Mouse (Mus musculus) liver, embryonic 11.5 days (tissue): Measurements from ENCODE around the gene Lcp2. TPM values are rescaled to one million over a fixed set of nuclear protein-coding genes. Genes with fewer than 3 reads are reported as not detected.
A peak's percentile ranks its signal among the peaks of the same experiment; 100 is the strongest.
"Not testable (repeated sequence)": the region's sequence is repeated elsewhere in the genome, so short reads cannot be mapped to it uniquely, and the experiment has no call there.

ENCODE experiments used
- ATAC-seq: fragments of 200-750 bp; cut with Nextera tagmentation; replicated peaks from 2 replicates; pipeline ENCODE4 v1.8.0; 2017; ENCODE audit warnings: moderate number of reproducible peaks, mild to moderate bottlenecking, moderate TSS enrichment, moderate library complexity; ENCODE audit not compliant: low FRiP score
- DNase-seq: peaks from one replicate; pipeline ENCODE4 v3.0.0-alpha.2; 2017; ENCODE audit warnings: low spot score
- H3K27ac ChIP-seq: fragments of 300-500 bp; sonication (generic); 2 replicates; pipeline ENCODE4 v1.5.1; 2014; ENCODE audit warnings: mild to moderate bottlenecking, low read depth, low read length, control low read depth
- H3K27me3 ChIP-seq: fragments of 300-500 bp; sonication (generic); replicated peaks from 2 replicates; pipeline ENCODE4 v1.6.1; 2014; ENCODE audit warnings: low read length, mixed read lengths; ENCODE audit not compliant: control insufficient read depth, insufficient read depth
- H3K36me3 ChIP-seq: fragments of 300-500 bp; sonication (generic); 2 replicates; pipeline ENCODE4 v1.6.1; 2014; ENCODE audit warnings: mild to moderate bottlenecking, low read length, moderate library complexity, mixed read lengths; ENCODE audit not compliant: control insufficient read depth, insufficient read depth
- H3K4me1 ChIP-seq: fragments of 300-500 bp; sonication (generic); replicated peaks from 2 replicates; pipeline ENCODE4 v1.6.1; 2014; ENCODE audit warnings: low read length, mixed read lengths; ENCODE audit not compliant: control insufficient read depth, insufficient read depth
- H3K4me2 ChIP-seq: fragments of 300-500 bp; sonication (generic); 2 replicates; pipeline ENCODE4 v1.6.1; 2014; ENCODE audit warnings: mild to moderate bottlenecking, control low read depth, moderate library complexity
- H3K4me3 ChIP-seq: fragments of 300-500 bp; sonication (generic); 2 replicates; pipeline ENCODE4 v1.5.1; 2014; ENCODE audit warnings: low read depth, low read length, control low read depth
- H3K9ac ChIP-seq: fragments of 300-500 bp; sonication (generic); 2 replicates; pipeline ENCODE4 v1.6.1; 2014; ENCODE audit warnings: low read depth, low read length, control low read depth
- H3K9me3 ChIP-seq: fragments of 300-500 bp; sonication (generic); 2 replicates; pipeline ENCODE4 v1.6.1; 2016; ENCODE audit warnings: low read length, inconsistent platforms, mixed read lengths; ENCODE audit not compliant: control insufficient read depth
- WGBS: fragments of 180-500 bp; shearing (Covaris S2); extraction: QIAGEN DNeasy Blood & Tissue Kit; methylation state at CpG from one replicate; pipeline ENCODE4 v1.1.7; 2014; 5-methylcytosine and 5-hydroxymethylcytosine counted together
- polyA plus RNA-seq: library from polyadenylated mRNA; unstranded; fragments of >200 nt; fragmentation: Nextera tagmentation; extraction: Ambion mirVana; gene quantifications from 2 replicates; pipeline ENCODE4 v1.2.1, GENCODE M21; 2014

Lcp2 gene
- polyA plus RNA-seq, 1 experiment from 2014 or later, result 16.0 TPM

DNA sequence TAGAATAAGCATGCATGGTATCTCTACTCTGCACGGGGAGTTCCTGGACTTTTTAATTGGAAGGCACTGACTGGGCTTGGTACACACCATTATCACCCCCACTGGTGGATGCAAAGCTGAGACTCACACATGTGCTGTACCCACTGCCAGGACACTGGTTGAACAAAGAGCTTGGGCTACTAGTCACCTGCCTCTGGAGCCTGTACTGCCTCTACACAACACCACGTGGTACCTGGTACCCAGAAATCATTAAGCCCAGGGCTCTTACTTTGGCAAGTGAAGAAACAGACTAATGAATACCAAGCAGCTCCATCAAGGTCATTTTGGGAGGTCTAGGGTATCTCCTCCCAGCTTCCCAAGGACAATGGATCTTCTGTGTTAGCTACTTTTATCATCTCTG is 67.0 kb downstream of the Lcp2 start:
- H3K36me3 ChIP-seq, result no peaks in the 10 kb centered on the region
- H3K27ac ChIP-seq, result no peak overlapping the region
- no peak overlapping the region for H3K9ac ChIP-seq
- no peak overlapping the region for H3K4me3 ChIP-seq
- no peak overlapping the region for H3K4me2 ChIP-seq
- no peak for ATAC-seq
- H3K4me1 ChIP-seq, result no peaks in the 10 kb centered on the region
- WGBS, result 58% methylated on average over 2 of the region's 2 CpGs
- H3K27me3 ChIP-seq, result no peaks in the 10 kb centered on the region
- no peak for DNase-seq
- H3K9me3 ChIP-seq, result no peaks in the 10 kb centered on the region

DNA sequence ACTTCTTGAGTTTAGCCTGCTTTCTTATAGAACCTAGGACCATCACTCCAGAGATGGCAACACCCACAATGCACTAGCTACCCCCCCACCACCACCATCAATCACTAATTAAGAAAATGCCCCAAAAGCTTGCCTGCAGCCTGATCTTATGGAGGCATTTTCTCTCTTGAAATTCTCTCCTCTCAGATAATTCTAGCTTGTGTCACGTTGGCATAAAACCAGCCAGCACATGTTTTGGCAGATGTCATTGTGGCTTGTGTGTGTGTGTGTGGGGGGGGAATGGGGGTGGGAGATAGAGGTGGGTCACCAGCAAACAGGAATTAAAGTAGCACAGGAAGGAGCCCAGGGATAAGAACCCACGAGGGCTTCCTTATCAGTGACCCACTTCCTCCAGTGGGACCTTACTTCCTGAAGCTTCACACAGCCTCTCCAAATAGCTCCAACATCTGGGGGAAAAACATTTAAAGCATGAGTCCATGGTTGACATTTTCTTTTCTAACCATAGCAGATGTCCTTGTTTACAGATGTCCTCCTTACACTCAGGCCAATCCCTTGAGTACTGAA is 69.9 kb downstream of the Lcp2 start:
- H3K4me1 ChIP-seq, result no peaks in the 10 kb centered on the region
- DNase-seq (no peak), ATAC-seq (peak; percentile 74)
- no peaks in the 10 kb centered on the region for H3K36me3 ChIP-seq
- H3K27me3 ChIP-seq, result no peaks in the 10 kb centered on the region
- no peak overlapping the region for H3K4me3 ChIP-seq
- no peaks in the 10 kb centered on the region for H3K9me3 ChIP-seq
- H3K27ac ChIP-seq, result no peak overlapping the region; the same call in 1 of the 2 replicates
- H3K4me2 ChIP-seq, result no peak overlapping the region
- no peak overlapping the region for H3K9ac ChIP-seq
- 29% methylated on average over 2 of the region's 2 CpGs for WGBS

DNA sequence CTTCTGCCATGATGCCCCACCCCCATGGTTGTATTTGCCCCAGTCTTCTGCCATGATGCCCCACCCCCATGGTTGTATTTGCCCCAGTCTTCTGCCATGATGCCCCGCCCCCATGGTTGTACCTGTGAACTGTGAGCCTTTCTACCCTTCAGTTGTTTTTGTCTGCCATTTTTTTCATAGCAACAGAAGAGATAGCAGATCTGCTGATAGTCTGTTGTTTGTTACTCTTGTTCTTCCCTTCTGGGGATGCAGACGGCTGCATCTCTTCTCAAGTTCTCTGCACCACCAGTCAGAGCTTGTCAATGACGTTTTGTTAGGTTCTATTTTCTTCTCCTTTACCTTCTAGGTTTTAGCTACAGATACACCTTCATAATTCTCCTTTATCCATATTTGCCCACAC is 70.9 kb downstream of the Lcp2 start:
- Histone ChIP-seq H3K9ac (no peak overlapping the region), H3K4me3 (no peak overlapping the region), H3K27ac (no peak overlapping the region), H3K4me1 (no peaks in the 10 kb centered on the region), H3K27me3 (no peaks in the 10 kb centered on the region), H3K9me3 (no peaks in the 10 kb centered on the region), H3K4me2 (no peak overlapping the region), H3K36me3 (no peaks in the 10 kb centered on the region)
- ATAC-seq, result no peak
- DNase-seq, result no peak
- WGBS, result 70% methylated on average over 3 of the region's 3 CpGs

DNA sequence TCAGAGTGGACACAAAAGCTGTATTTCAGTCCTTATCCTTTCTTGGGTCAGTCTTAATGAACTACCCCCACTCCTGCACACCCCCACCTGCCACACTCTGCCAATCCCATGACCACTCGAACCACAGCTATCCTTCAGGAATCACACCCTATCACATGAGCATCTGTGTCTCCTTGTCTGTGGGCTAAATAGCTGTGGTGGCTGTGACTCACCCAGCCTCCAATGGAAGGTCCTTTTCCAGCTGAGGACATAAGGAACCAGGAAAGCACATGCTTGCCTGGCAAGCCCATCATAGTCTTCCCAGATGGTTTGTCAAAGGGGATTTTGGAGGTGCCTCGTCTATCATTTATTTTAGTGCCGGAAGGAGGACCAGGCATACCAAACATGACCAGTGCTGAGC is 71.6 kb downstream of the Lcp2 start:
- H3K27me3 ChIP-seq, result no peaks in the 10 kb centered on the region
- ATAC-seq (no peak), DNase-seq (no peak)
- WGBS, result 67% methylated on average over 3 of the region's 3 CpGs
- no peaks in the 10 kb centered on the region for H3K36me3 ChIP-seq
- no peak overlapping the region for H3K27ac ChIP-seq
- no peak overlapping the region for H3K9ac ChIP-seq
- H3K4me2 ChIP-seq, result no peak overlapping the region
- H3K9me3 ChIP-seq, result no peaks in the 10 kb centered on the region
- no peak overlapping the region for H3K4me3 ChIP-seq
- no peaks in the 10 kb centered on the region for H3K4me1 ChIP-seq

DNA sequence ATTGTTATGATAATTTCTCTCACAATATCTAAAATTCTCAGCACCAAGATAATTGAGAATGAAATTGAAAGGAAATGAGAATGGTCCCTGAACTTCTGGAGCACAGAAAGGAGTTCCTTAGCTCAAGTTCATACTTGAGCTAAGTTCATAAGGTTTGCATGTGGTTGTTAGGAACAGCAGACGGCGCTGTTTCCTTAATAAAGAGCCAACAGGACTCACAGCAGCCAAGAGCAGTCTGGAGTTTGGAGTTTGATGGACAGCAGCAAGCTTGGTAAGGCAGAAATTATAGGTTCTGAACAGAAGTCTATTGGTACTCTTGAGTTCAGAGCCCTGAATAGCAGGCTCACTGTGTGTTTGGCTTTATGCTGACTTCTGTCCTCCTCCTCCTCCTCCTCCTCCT is 76.4 kb downstream of the Lcp2 start:
- no peak overlapping the region for H3K27ac ChIP-seq
- WGBS, result 17% methylated on average over 2 of the region's 2 CpGs
- DNase-seq (no peak), ATAC-seq (no peak)
- H3K27me3 ChIP-seq, result no peaks in the 10 kb centered on the region
- no peak overlapping the region for H3K4me2 ChIP-seq
- no peaks in the 10 kb centered on the region for H3K9me3 ChIP-seq
- no peaks in the 10 kb centered on the region for H3K4me1 ChIP-seq
- no peaks in the 10 kb centered on the region for H3K36me3 ChIP-seq
- no peak overlapping the region for H3K9ac ChIP-seq
- no peak overlapping the region for H3K4me3 ChIP-seq

DNA sequence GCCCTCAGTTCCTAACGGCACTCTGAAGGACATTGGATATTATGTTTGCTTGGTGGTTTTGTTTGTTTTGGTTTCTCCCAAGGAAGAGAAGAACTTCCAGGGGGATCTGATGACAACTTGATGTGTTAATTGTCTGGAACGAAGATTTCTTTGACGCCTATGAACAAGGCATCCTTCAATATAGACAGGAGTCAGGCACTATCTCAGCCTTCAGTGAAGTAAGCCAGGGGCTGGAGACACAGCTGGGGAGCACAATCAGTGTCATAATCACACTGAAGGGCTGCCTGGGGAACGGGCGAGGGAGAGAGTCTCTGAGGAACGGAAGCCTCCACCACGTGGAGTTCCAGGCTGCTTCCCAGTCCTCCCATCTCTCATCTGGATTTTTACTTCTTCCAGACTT is 78.1 kb downstream of the Lcp2 start:
- no peak for ATAC-seq
- Histone ChIP-seq H3K4me2 (no peak overlapping the region), H3K36me3 (no peaks in the 10 kb centered on the region), H3K4me1 (no peaks in the 10 kb centered on the region), H3K27ac (no peak overlapping the region), H3K9me3 (no peaks in the 10 kb centered on the region), H3K4me3 (no peak overlapping the region), H3K9ac (no peak overlapping the region), H3K27me3 (no peaks in the 10 kb centered on the region)
- DNase-seq, result no peak
- 47% methylated on average over 7 of the region's 7 CpGs for WGBS

DNA sequence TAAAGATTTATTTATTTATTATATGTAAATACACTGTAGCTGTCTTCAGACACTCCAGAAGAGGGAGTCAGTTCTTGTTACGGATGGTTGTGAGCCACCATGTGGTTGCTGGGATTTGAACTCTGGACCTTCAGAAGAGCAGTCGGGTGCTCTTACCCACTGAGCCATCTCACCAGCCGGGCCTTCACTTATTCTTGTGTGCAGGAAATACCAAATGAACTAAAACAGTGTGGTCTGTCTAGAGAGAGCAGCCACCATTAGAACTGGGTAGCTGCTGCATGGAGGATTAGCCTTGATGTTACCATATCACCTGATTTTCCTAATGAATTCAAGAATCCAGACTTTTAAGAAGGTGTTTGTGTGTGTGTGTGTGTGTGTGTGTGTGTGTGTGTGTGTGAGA is 79.0 kb downstream of the Lcp2 start:
- not testable (repeated sequence) for H3K9ac ChIP-seq, H3K36me3 ChIP-seq, DNase-seq, H3K9me3 ChIP-seq, H3K27ac ChIP-seq, H3K27me3 ChIP-seq, H3K4me3 ChIP-seq, ATAC-seq, H3K4me1 ChIP-seq, H3K4me2 ChIP-seq
- WGBS, result 77% methylated on average over 3 of the region's 3 CpGs

DNA sequence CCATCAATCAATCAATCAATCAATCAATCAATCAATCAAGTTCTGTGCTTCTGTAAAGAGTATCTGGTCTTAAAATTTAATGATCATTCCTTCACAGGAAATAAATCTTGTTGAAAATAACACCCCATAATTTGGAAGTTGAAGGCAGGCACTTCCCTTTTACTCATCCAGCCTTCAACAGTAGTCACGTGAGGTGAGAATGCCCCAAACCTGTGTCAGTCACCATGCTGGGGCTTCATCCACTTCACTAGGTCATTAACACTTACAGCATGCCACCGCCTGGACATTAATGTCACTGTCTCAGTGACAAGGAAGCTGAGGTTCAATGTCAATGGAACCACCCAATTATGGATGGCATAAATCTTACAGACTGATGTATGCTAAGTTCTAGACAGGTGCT is 81.7 kb downstream of the Lcp2 start:
- Histone ChIP-seq H3K4me2 (no peak overlapping the region), H3K4me1 (no peaks in the 10 kb centered on the region), H3K36me3 (no peaks in the 10 kb centered on the region), H3K27me3 (no peaks in the 10 kb centered on the region), H3K9me3 (no peaks in the 10 kb centered on the region), H3K27ac (no peak overlapping the region), H3K9ac (no peak overlapping the region), H3K4me3 (no peak overlapping the region)
- 71% methylated on average over 2 of the region's 2 CpGs for WGBS
- ATAC-seq (no peak), DNase-seq (no peak)

DNA sequence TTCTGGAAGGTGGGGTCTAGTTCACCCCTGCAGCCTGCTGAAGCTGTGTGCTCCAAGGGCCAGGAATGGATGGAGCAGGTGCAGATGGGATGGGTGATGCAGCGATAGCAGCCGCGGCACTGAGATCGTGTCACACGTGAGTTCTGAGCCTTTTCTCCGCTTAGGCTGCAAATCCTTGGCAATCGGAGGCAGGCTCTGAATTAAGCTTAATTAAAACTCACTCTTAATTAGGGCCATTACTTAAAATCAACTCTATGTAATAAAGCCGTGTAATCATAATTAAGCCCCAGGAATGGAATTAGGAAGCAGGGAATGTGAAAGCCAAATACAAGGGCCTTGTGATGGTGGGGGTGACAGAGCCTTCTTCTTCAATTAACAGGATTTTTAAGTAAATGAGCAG is 92.6 kb downstream of the Lcp2 start:
- WGBS, result 91% methylated on average over 8 of the region's 8 CpGs
- no peak overlapping the region for H3K4me3 ChIP-seq
- no peak overlapping the region for H3K9ac ChIP-seq
- no peak for DNase-seq
- no peaks in the 10 kb centered on the region for H3K36me3 ChIP-seq
- no peaks in the 10 kb centered on the region for H3K9me3 ChIP-seq
- H3K27ac ChIP-seq, result no peak overlapping the region
- H3K4me1 ChIP-seq, result no peaks in the 10 kb centered on the region
- no peaks in the 10 kb centered on the region for H3K27me3 ChIP-seq
- no peak overlapping the region for H3K4me2 ChIP-seq
- no peak for ATAC-seq
